Mouse (Mus musculus): ENCODE results near the gene A930018P22Rik. TPM values are rescaled to one million over a fixed set of nuclear protein-coding genes. Genes with fewer than 3 reads are reported as not detected.

A930018P22Rik gene
- polyA plus RNA-seq, 1 experiment from 2014 or later: 0.47 TPM

DNA sequence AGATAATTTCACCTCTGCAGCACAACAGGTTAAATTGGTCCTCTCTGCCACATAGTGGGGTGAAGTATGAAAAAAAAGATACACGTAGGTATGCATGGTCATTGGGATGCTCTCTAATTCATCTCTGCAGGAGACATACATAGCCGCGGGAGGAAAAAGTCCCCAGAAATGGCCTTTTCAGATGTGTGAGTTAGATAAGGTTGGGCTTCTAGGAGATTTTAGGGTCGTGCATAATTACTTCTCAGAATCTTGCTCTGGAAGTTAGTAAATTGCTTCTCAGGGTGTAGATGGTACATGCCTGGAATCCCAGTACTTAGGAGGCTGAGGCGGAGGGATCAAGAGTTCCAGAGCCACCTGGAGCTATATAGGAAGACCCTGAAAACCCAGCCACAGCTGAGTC lies 1.5 kb downstream of the A930018P22Rik start:
- Histone ChIP-seq H3K4me2 (replicated peaks; ENCODE audit: low read depth) (no peak overlapping the region), H3K27me3 (ENCODE audit: control insufficient read depth, insufficient read depth, low read length) (no peaks in the 10 kb centered on the region), H3K27ac (replicated peaks) (no peak overlapping the region), H3K36me3 (ENCODE audit: control insufficient read depth, insufficient read depth, low read length) (no peaks in the 10 kb centered on the region), H3K4me3 (ENCODE audit: low read depth, low read length) (no peak overlapping the region), H3K9ac (ENCODE audit: low read length) (no peak overlapping the region), H3K4me1 (replicated peaks; ENCODE audit: control insufficient read depth, insufficient read depth) (no peaks in the 10 kb centered on the region), H3K9me3 (ENCODE audit: control insufficient read depth, low read length) (no peaks in the 10 kb centered on the region)
- DNase-seq (ENCODE audit: low spot score) (no peak), ATAC-seq (ENCODE audit: low FRiP score, low TSS enrichment) (no peak)
- TF ChIP-seq EP300 (optimal IDR thresholded peaks at IDR 0.05): no peak
- no peak for TF ChIP-seq CTCF (IDR thresholded peaks at IDR 0.05; ENCODE audit: low read depth)
- WGBS: 87% methylated on average over 5 of the region's 5 CpGs

DNA sequence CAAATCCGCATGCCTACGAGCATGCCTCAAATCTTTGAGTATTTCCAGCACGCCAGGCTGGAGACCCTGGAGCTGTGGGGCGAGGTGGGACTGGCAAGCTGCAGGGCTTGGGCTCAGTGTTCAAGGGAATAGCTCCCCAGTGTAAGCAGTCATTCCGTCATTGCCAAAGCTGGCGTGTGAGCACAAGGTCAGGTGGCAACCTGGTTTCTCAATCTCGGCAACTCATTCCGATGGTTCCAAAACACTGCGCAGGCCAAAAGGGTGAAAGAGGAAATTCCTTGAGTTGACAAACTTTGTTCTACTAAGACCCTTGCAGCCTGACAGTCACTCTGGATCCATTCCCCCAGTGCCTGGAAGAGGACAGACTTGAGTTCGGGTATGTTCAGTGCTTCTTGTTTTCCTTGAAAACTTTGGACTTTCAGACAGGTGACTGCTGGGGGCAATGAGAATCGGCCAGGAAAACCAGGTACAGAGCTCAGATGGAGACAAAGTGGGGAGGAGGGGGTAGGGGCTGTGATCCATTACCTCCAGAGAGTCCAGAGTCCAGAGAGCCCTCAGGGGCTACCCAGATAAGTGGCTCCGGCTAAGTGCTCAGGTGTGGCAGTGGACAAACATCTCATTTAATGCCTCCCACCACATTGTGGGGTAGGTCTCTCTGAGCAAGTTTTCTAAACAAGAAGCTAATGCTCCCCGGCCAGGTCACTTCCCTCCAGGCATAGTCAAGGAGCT lies 6.4 kb downstream of the A930018P22Rik start:
- no peak for DNase-seq (ENCODE audit: low spot score)
- Histone ChIP-seq H3K9ac (ENCODE audit: low read length) (no peak overlapping the region), H3K4me1 (replicated peaks; ENCODE audit: control insufficient read depth, insufficient read depth) (no peaks in the 10 kb centered on the region), H3K27me3 (ENCODE audit: control insufficient read depth, insufficient read depth, low read length) (no peaks in the 10 kb centered on the region), H3K27ac (replicated peaks) (no peak overlapping the region), H3K36me3 (ENCODE audit: control insufficient read depth, insufficient read depth, low read length) (no peaks in the 10 kb centered on the region), H3K9me3 (ENCODE audit: control insufficient read depth, low read length) (no peaks in the 10 kb centered on the region), H3K4me2 (replicated peaks; ENCODE audit: low read depth) (no peak overlapping the region), H3K4me3 (ENCODE audit: low read depth, low read length) (no peak overlapping the region)
- ATAC-seq (ENCODE audit: low FRiP score, low TSS enrichment): peak; percentile 13; the same call in 1 of the 2 replicates
- TF ChIP-seq EP300 (optimal IDR thresholded peaks at IDR 0.05) (no peak), CTCF (IDR thresholded peaks at IDR 0.05; ENCODE audit: low read depth) (no peak)
- 73% methylated on average over 13 of the region's 13 CpGs for WGBS

DNA sequence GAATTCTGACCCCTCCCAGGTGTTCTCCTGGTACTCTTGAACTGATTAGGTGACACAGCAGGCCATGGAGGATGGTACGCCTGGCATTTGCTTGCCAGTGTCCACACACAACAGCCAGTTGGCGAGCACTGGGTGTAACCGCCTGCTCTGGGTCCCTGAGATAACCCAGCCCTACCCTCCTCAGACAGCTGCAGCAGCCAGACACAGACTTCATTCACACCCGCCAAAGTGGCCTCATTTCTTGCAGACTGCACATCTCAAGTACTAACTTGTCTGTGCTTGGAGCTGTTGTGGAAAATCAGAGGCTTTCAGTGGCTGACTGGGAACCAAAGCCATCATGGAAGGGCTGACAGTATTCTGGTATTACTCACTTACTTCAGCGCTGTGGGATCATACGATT lies 7.6 kb downstream of the A930018P22Rik start:
- TF ChIP-seq EP300 (optimal IDR thresholded peaks at IDR 0.05) (no peak), CTCF (IDR thresholded peaks at IDR 0.05; ENCODE audit: low read depth) (no peak)
- Histone ChIP-seq H3K36me3 (ENCODE audit: control insufficient read depth, insufficient read depth, low read length) (no peaks in the 10 kb centered on the region), H3K4me2 (replicated peaks; ENCODE audit: low read depth) (no peak overlapping the region), H3K4me1 (replicated peaks; ENCODE audit: control insufficient read depth, insufficient read depth) (no peaks in the 10 kb centered on the region), H3K9ac (ENCODE audit: low read length) (no peak overlapping the region), H3K4me3 (ENCODE audit: low read depth, low read length) (no peak overlapping the region), H3K9me3 (ENCODE audit: control insufficient read depth, low read length) (no peaks in the 10 kb centered on the region), H3K27ac (replicated peaks) (0 out of 2 replicates have a peak overlapping the region, but pooled peaks have one; percentile 14), H3K27me3 (ENCODE audit: control insufficient read depth, insufficient read depth, low read length) (no peaks in the 10 kb centered on the region)
- 45% methylated on average over 6 of the region's 6 CpGs for WGBS
- peak; percentile 62 for ATAC-seq (ENCODE audit: low FRiP score, low TSS enrichment)
- DNase-seq (ENCODE audit: low spot score): peak; percentile 44

DNA sequence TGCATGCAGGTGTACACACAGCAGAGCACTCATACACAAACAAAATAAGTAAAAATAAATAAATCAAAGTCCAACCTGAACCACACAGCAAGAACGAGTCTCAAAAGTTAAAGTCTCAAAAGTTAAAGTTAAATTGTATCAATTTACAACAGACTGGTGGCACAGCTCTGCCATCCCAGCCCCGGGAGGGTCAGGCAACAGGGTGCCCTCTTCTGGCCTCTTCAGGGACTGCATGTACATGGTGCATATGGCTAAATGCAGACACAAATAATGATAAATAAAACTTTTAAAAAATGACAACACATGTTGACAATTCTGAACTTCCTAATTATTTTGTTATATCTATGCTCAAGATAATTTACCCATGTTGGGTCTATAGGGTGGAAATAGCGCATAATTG lies 8.4 kb downstream of the A930018P22Rik start:
- 65% methylated on average over 3 of the region's 3 CpGs for WGBS
- TF ChIP-seq EP300 (optimal IDR thresholded peaks at IDR 0.05) (no peak), CTCF (IDR thresholded peaks at IDR 0.05; ENCODE audit: low read depth) (peak; percentile 76)
- peak; percentile 73 for DNase-seq (ENCODE audit: low spot score)

DNA sequence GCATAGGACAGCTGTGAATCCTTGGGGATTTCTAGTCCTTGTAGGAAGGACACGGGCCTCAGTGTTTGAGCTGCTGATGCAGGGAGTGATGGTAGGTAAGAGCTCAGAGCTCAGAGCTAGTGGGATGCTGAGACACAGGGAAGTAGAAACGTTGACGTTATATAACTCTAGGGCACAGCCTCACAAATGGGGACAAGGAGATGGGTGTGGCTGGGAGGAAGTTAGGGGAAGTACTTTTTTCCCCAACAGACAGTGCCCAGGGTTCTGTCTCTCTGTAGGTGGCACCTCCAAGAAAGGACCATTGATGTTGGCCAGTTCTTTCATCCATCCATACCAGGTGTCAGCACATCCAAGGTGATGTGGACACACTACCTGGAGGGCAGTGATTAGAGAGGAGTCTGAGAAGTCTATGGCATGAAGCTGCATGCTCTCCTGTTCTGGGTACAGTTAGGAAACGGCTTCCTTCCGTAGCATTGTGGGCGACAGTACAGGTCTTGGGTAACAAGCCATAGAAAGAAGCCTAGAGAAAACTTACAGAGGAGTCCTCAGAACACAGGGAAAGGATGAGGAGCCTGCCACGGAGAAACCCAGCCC lies 9.8 kb downstream of the A930018P22Rik start:
- no peak for DNase-seq (ENCODE audit: low spot score)
- Histone ChIP-seq H3K36me3 (ENCODE audit: control insufficient read depth, insufficient read depth, low read length) (no peaks in the 10 kb centered on the region), H3K27ac (replicated peaks) (no peak overlapping the region), H3K9ac (ENCODE audit: low read length) (no peak overlapping the region), H3K4me1 (replicated peaks; ENCODE audit: control insufficient read depth, insufficient read depth) (no peaks in the 10 kb centered on the region), H3K9me3 (ENCODE audit: control insufficient read depth, low read length) (no peaks in the 10 kb centered on the region), H3K4me2 (replicated peaks; ENCODE audit: low read depth) (no peak overlapping the region), H3K4me3 (ENCODE audit: low read depth, low read length) (no peak overlapping the region), H3K27me3 (ENCODE audit: control insufficient read depth, insufficient read depth, low read length) (no peaks in the 10 kb centered on the region)
- TF ChIP-seq EP300 (optimal IDR thresholded peaks at IDR 0.05) (no peak), CTCF (IDR thresholded peaks at IDR 0.05; ENCODE audit: low read depth) (no peak)
- ATAC-seq (ENCODE audit: low FRiP score, low TSS enrichment): no peak
- WGBS: 67% methylated on average over 7 of the region's 7 CpGs

More for the DNA sequence above, 8.4 kb downstream of the A930018P22Rik start:
- H3K9me3 ChIP-seq (ENCODE audit: control insufficient read depth, low read length): no peaks in the 10 kb centered on the region
- H3K27ac ChIP-seq (replicated peaks): no peak overlapping the region
- no peak overlapping the region for H3K9ac ChIP-seq (ENCODE audit: low read length)
- no peaks in the 10 kb centered on the region for H3K27me3 ChIP-seq (ENCODE audit: control insufficient read depth, insufficient read depth, low read length)
- no peak overlapping the region for H3K4me2 ChIP-seq (replicated peaks; ENCODE audit: low read depth)
- no peaks in the 10 kb centered on the region for H3K4me1 ChIP-seq (replicated peaks; ENCODE audit: control insufficient read depth, insufficient read depth)
- no peak overlapping the region for H3K4me3 ChIP-seq (ENCODE audit: low read depth, low read length)
- H3K36me3 ChIP-seq (ENCODE audit: control insufficient read depth, insufficient read depth, low read length): no peaks in the 10 kb centered on the region
- no peak for ATAC-seq (ENCODE audit: low FRiP score, low TSS enrichment)
